Mouse (Mus musculus) small intestine, adult 2 months (tissue): ENCODE data around the gene Nmur1.

Experiments
- CTCF ChIP-seq: fragments of 200-500 bp; IDR thresholded peaks from 2 replicates; pipeline ENCODE4 v1.5.1; 2012; ENCODE audit warnings: low read depth, mild to moderate bottlenecking, control low read depth, inconsistent platforms, low read length, moderate library complexity, mixed read lengths; ENCODE audit not compliant: insufficient replicate concordance, insufficient read length; ENCODE audit errors: extremely low read depth
- POLR2A ChIP-seq: fragments of 200-500 bp; IDR thresholded peaks from 2 replicates; pipeline ENCODE4 v1.6.1; 2012; ENCODE audit warnings: low read depth, mild to moderate bottlenecking, control low read depth, inconsistent platforms, low read length, moderate library complexity

DNA sequence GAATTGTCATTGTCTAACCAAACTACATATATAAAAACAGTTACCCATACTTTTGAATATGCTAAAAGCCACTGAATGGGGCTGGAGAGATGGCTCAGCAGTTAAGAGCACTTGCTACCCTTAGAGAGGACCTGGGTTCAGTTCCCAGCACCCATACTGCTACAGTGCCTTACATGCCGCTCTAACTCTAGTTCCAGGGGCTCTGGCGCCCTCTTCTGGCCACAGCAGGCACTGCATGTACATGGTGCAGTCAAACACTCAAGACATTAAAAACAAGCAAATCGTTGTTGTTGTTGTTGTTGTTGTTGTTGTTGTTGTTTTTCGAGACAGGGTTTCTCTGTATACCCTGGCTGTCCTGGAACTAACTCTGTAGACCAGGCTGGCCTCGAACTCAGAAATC is 21.2 kb downstream of the Nmur1 start:
- TF ChIP-seq CTCF (peak; percentile 63; the same call in 1 of the 2 replicates), POLR2A (no peak)
